Mouse (Mus musculus) forebrain, postnatal 0 days (tissue): ENCODE data around the gene Hipk1. TPM values are rescaled to one million over a fixed set of nuclear protein-coding genes. Genes with fewer than 3 reads are reported as not detected.
"Not testable (repeated sequence)": the region's sequence is repeated elsewhere in the genome, so short reads cannot be mapped to it uniquely, and the experiment has no call there.

ENCODE experiments used
- ATAC-seq: fragments of 200-750 bp; cut with Nextera tagmentation; 2 replicates; pipeline ENCODE4 v1.8.0; 2017; ENCODE audit warnings: mild to moderate bottlenecking, moderate library complexity
- DNase-seq: peaks from one replicate; pipeline ENCODE4 v3.0.0-alpha.2; 2015
- H3K27ac ChIP-seq: fragments of 300-500 bp; sonication (generic); 2 replicates; pipeline ENCODE4 v1.5.1; 2014; ENCODE audit warnings: low read depth, mild to moderate bottlenecking, antibody characterized with exemption, low read length, moderate library complexity, mixed read lengths
- H3K27me3 ChIP-seq: fragments of 300-500 bp; sonication (generic); 2 replicates; pipeline ENCODE4 v1.6.1; 2014; ENCODE audit warnings: mild to moderate bottlenecking, low read length, mixed read lengths; ENCODE audit not compliant: insufficient read depth
- H3K36me3 ChIP-seq: fragments of 300-500 bp; sonication (generic); 2 replicates; pipeline ENCODE4 v1.6.1; 2014; ENCODE audit warnings: mild to moderate bottlenecking, moderate library complexity; ENCODE audit not compliant: insufficient read depth
- H3K4me1 ChIP-seq: fragments of 300-500 bp; sonication (generic); 2 replicates; pipeline ENCODE4 v1.6.1; 2014; ENCODE audit warnings: antibody characterized with exemption; ENCODE audit not compliant: insufficient read depth
- H3K4me2 ChIP-seq: fragments of 300-500 bp; sonication (generic); 2 replicates; pipeline ENCODE4 v1.6.1; 2014; ENCODE audit warnings: low read depth, mild to moderate bottlenecking, moderate library complexity
- H3K4me3 ChIP-seq: fragments of 300-500 bp; sonication (generic); 2 replicates; pipeline ENCODE4 v1.5.1; 2014; ENCODE audit warnings: low read depth, low read length, mixed read lengths
- H3K9ac ChIP-seq: fragments of 300-500 bp; sonication (generic); 2 replicates; pipeline ENCODE4 v1.6.1; 2014; ENCODE audit warnings: mild to moderate bottlenecking
- H3K9me3 ChIP-seq: fragments of 300-500 bp; sonication (generic); 2 replicates; pipeline ENCODE4 v1.6.1; 2016; ENCODE audit warnings: low read length
- CTCF ChIP-seq: sonication (generic); IDR thresholded peaks from 2 replicates; pipeline ENCODE4 v1.5.1; 2016; ENCODE audit warnings: antibody characterized with exemption, control low read depth, low read depth
- WGBS: fragments of 180-500 bp; shearing (Covaris S2); extraction: QIAGEN DNeasy Blood & Tissue Kit; methylation state at CpG from one replicate; pipeline ENCODE4 v1.1.7; 2014; 5-methylcytosine and 5-hydroxymethylcytosine counted together
- polyA plus RNA-seq: library from polyadenylated mRNA; unstranded; fragments of >200 nt; fragmentation: Nextera tagmentation; extraction: Ambion mirVana; gene quantifications from 2 replicates; pipeline ENCODE4 v1.2.1, GENCODE M21; 2015
- total RNA-seq: library from RNA; depleted of rRNA; stranded (reverse); fragments of >200 nt; gene quantifications from 2 replicates; pipeline ENCODE4 v1.2.3, GENCODE M21; 2014

The Hipk1 gene
- total and polyA plus RNA-seq, 2 experiments from 2014 or later = 5.6 to 47.4 TPM

DNA sequence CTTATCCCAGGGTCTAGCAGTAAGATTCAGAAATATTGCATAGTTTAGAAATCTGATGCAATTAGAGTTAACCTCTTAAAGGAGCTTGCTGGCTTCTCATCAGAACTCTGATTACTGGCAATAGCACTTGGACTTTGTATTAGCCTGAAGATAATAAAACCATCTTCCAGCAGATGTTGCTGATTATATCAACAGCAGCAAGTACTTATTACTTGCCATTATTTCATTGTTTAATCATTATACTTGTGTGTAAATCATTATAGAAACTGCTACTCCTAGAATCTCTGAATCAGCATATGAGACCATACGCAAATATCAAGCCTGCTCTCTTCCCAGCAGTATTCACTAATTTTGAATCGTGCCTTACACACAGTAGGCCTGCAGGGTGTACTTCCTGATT is 42.6 kb upstream of the Hipk1 start:
- Histone ChIP-seq H3K4me3 (no peak overlapping the region), H3K4me1 (no peaks in the 10 kb centered on the region), H3K36me3 (no peaks in the 10 kb centered on the region), H3K27ac (no peak overlapping the region), H3K9me3 (no peaks in the 10 kb centered on the region), H3K27me3 (no peaks in the 10 kb centered on the region), H3K4me2 (no peak overlapping the region), H3K9ac (no peak overlapping the region)
- WGBS = 84% methylated on average over 2 of the region's 2 CpGs
- TF ChIP-seq CTCF = no peak
- no peak for DNase-seq
- no peak for ATAC-seq

DNA sequence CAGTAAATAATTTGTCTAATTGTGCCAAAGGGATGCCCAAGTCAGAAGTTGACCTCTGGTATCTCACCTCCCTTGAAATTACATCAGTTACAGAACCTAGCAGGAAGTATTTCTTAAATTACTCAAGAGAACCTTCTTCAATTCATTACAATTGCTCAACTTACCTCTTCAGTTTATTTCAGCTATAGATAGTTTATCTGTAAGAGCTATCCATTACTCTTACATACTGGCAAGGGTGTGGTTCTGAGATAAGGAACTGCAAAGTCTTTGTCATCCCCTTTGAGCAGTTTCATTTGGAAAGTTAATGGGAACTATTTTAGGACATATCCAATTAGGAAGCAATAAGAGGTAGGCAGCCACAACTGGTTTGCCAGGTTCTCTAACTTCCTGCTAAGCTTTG is 41.1 kb upstream of the Hipk1 start, which contains the start of gene Bcl2l15:
Gene Bcl2l15 (plus strand): TSS at position 176 of the 400 bp plus-strand sequence.
- Histone ChIP-seq H3K4me3 (no peak within 1 kb of the TSS), H3K27me3 (no peaks in the 10 kb centered on the region), H3K9ac (no peak within 1 kb of the TSS), H3K4me1 (no peaks in the 10 kb centered on the region), H3K9me3 (no peaks in the 10 kb centered on the region), H3K36me3 (no peaks in the 10 kb centered on the region), H3K4me2 (no peak within 1 kb of the TSS), H3K27ac (no peak within 1 kb of the TSS)
- DNase-seq = no peak
- TF ChIP-seq CTCF = no peak
- ATAC-seq = no peak

DNA sequence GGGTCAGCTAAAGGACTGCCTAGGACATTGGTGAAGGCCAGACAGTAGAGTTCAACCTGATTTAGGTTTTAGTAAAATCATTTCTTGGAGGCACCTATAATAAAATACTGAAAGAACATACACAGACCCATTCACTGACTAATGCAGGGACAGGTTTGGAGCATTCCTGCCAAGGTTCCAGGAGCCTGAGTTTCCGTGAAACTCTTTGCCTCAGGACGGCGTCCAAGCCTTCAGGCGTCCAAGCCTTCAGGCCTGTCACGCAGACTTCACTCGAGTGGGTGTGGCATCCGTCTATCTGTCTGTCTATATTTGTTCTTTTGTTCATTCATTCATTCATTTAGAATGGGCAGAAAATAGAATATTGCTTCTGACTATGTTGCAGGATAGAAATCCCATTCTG is 39.8 kb upstream of the Hipk1 start:
- 75% methylated on average over 7 of the region's 7 CpGs for WGBS
- TF ChIP-seq CTCF = no peak
- no peak overlapping the region for H3K4me2 ChIP-seq
- H3K36me3 ChIP-seq = no peaks in the 10 kb centered on the region
- no peak for DNase-seq
- no peaks in the 10 kb centered on the region for H3K9me3 ChIP-seq
- H3K9ac ChIP-seq = no peak overlapping the region
- H3K4me3 ChIP-seq = no peak overlapping the region
- ATAC-seq = no peak
- H3K27ac ChIP-seq = no peak overlapping the region
- H3K4me1 ChIP-seq = no peaks in the 10 kb centered on the region
- no peaks in the 10 kb centered on the region for H3K27me3 ChIP-seq

DNA sequence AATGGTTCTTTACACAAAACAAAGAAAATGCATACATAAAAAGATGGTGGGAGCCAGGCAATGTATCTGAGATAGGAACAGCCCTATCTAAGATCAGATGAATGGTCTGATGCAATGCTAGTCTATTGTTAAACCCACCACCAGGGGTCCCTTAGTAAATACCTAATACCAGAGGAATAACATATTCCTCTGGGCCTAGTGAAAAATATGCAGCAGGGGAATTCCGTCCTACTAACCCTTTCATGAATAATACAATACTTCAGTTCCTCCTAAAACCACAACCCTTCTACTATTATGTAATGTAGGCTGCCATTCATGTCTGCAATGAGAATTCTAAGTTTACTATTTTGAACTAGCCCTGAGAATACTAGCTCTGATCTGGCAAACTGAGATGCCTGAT is 39.3 kb upstream of the Hipk1 start:
- not testable (repeated sequence) for H3K4me3 ChIP-seq, H3K9me3 ChIP-seq, H3K27me3 ChIP-seq, H3K4me2 ChIP-seq, H3K27ac ChIP-seq, H3K4me1 ChIP-seq, ATAC-seq, H3K36me3 ChIP-seq, DNase-seq, H3K9ac ChIP-seq
- WGBS = 39% methylated on average over 1 of the region's 1 CpGs
- peak; percentile 37 for TF ChIP-seq CTCF

DNA sequence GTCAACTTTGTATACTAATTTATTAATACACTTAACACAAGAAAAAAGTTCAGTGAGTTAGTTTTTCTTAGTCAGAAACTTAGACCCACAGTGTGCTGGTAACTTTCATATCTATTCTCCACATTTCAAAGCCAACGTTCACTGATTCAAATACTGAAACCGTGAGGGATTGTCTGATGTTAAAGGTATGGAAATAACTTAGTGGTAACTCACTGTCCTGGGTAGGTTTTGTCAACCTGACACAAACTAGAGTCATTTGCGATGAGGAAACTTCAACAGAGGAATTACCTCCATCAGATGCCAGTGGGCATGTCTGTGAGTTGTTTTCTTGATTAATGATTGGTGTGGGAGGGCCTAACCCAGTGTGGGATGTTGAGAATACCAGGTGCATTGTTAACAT is 37.7 kb upstream of the Hipk1 start:
- Histone ChIP-seq H3K4me2 (no peak overlapping the region), H3K4me3 (no peak overlapping the region), H3K36me3 (no peaks in the 10 kb centered on the region), H3K27ac (no peak overlapping the region), H3K9me3 (no peaks in the 10 kb centered on the region), H3K4me1 (no peaks in the 10 kb centered on the region), H3K27me3 (no peaks in the 10 kb centered on the region), H3K9ac (no peak overlapping the region)
- no peak for ATAC-seq
- no peak for TF ChIP-seq CTCF
- 93% methylated on average over 3 of the region's 3 CpGs for WGBS
- DNase-seq = no peak

DNA sequence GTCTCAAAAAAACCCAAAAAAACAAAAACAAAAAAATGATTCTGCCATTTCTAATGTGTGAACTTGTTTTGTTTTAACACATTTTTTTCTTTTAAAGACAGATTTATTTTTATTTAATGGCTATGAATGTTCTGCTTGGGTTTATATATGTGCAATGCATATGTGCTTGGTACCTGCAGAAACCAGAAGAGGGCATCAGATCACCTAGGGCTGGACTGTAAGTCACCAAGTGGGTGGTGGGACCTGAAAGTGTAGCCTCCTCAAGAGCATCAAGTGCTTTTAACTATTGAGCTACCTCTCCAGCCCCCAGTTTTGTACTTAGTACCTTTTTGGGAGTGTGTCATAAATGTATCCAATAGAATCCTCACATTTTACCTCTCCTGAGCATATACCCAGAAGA is 36.2 kb upstream of the Hipk1 start:
- Histone ChIP-seq H3K9ac (no peak overlapping the region), H3K4me3 (no peak overlapping the region), H3K9me3 (no peaks in the 10 kb centered on the region), H3K4me2 (no peak overlapping the region), H3K27me3 (no peaks in the 10 kb centered on the region), H3K4me1 (no peaks in the 10 kb centered on the region), H3K27ac (no peak overlapping the region), H3K36me3 (peaks cover 3% of the 10 kb centered on the region; the same call in 1 of the 2 replicates)
- TF ChIP-seq CTCF = no peak
- ATAC-seq = no peak
- no peak for DNase-seq

DNA sequence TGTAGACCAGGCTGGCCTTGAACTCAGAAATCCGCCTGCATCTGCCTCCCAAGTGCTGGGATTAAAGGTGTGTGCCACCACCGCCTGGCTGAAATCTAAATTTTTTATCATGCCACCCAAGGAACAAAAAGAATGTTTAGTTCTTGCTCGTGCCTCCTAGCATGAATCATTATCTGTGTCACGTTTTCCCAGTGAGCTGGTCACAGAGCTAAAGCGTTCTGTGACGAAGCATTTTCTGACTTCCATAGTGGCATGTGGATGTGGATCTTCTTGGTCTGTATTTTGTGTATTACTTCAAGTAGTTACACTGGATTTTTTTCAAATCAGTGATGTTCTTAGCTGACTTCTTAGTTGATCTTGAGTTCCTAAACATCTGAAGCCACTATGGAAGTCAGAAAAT is 19.6 kb upstream of the Hipk1 start:
- H3K27me3 ChIP-seq = no peaks in the 10 kb centered on the region
- H3K9ac ChIP-seq = no peak overlapping the region
- H3K4me3 ChIP-seq = no peak overlapping the region
- 0 out of 2 replicates have a peak, but pooled peaks cover 7% of the 10 kb centered on the region for H3K4me1 ChIP-seq
- ATAC-seq = no peak
- no peak overlapping the region for H3K4me2 ChIP-seq
- H3K27ac ChIP-seq = no peak overlapping the region
- WGBS = 91% methylated on average over 6 of the region's 6 CpGs
- peaks cover 12% of the 10 kb centered on the region; the same call in 1 of the 2 replicates for H3K36me3 ChIP-seq
- no peaks in the 10 kb centered on the region for H3K9me3 ChIP-seq
- no peak for DNase-seq
- TF ChIP-seq CTCF = no peak

DNA sequence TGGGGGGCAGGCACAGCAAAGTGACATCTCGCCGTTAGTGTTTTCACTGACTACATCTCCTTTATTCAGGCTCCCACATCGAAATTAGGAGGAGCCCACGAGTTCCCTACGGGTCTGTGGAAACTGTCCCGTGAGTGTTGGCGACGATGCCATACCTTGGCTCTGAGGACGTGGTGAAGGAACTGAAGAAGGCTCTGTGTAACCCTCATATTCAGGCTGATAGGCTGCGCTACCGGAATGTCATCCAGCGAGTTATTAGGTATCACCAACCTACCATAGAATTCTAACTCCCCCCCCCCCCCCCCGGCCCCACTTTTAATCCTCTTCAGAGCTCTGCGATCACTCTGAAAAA is 18.4 kb upstream of the Hipk1 start:
- Histone ChIP-seq H3K27me3 (no peaks in the 10 kb centered on the region), H3K36me3 (peaks cover 7% of the 10 kb centered on the region), H3K4me2 (peak overlapping the region; percentile 71), H3K4me3 (peak overlapping the region; percentile 83), H3K9me3 (no peaks in the 10 kb centered on the region), H3K9ac (peak overlapping the region; percentile 86), H3K4me1 (0 out of 2 replicates have a peak, but pooled peaks cover 7% of the 10 kb centered on the region), H3K27ac (peak overlapping the region; percentile 94)
- under 1% methylated on average over 14 of the region's 14 CpGs for WGBS
- no peak for TF ChIP-seq CTCF
- DNase-seq (no peak), ATAC-seq (peak; percentile 40; the same call in 1 of the 2 replicates)
